Mouse (Mus musculus) lung, postnatal 4 days (tissue): ENCODE measurements around the gene Nyap2.
"Not testable (repeated sequence)": the region's sequence is repeated elsewhere in the genome, so short reads cannot be mapped to it uniquely, and the experiment has no call there.

ENCODE experiments used
- DNase-seq, 2 experiments: peaks; one replicate each; pipeline ENCODE4 v3.0.0; 2021

The Nyap2 gene

GRCm38 (mm10) chr1:81180686-81181085 is 103.9 kb downstream of the Nyap2 start:
- DNase-seq, result no peak

- DNase-seq, result no peak
These were observed 132.8 kb downstream of the Nyap2 start for GRCm38 (mm10) chr1:81209536-81209935.

GRCm38 (mm10) chr1:81211491-81211890 is 134.7 kb downstream of the Nyap2 start:
- DNase-seq, result no peak

GRCm38 (mm10) chr1:81219790-81220189 is 143.0 kb downstream of the Nyap2 start:
- DNase-seq, result no peak

GRCm38 (mm10) chr1:81231759-81232406 is 155.1 kb downstream of the Nyap2 start:
- DNase-seq, result no peak

GRCm38 (mm10) chr1:81232407-81232789 is 155.6 kb downstream of the Nyap2 start:
- DNase-seq, result not testable (repeated sequence)

GRCm38 (mm10) chr1:81248447-81249205 is 171.9 kb downstream of the Nyap2 start:
- DNase-seq, result no peak

GRCm38 (mm10) chr1:81250068-81250467 is 173.3 kb downstream of the Nyap2 start:
- DNase-seq, result no peak

GRCm38 (mm10) chr1:81266441-81266840 is 189.7 kb downstream of the Nyap2 start:
- no peak for DNase-seq

GRCm38 (mm10) chr1:81280978-81281377 is 204.2 kb downstream of the Nyap2 start:
- no peak for DNase-seq

GRCm38 (mm10) chr1:81285633-81286032 is 208.9 kb downstream of the Nyap2 start:
- no peak for DNase-seq

GRCm38 (mm10) chr1:81287088-81287487 is 210.3 kb downstream of the Nyap2 start:
- DNase-seq, result no peak

- no peak for DNase-seq
These were observed 224.0 kb downstream of the Nyap2 start for GRCm38 (mm10) chr1:81300735-81301134.

- DNase-seq, result peak in 1 of 2 experiments; percentile 6
These were observed 224.9 kb downstream of the Nyap2 start for GRCm38 (mm10) chr1:81301661-81302060.

- no peak for DNase-seq
These were observed 226.6 kb downstream of the Nyap2 start for GRCm38 (mm10) chr1:81303389-81303788.

- DNase-seq, result no peak
These were observed 230.7 kb downstream of the Nyap2 start for GRCm38 (mm10) chr1:81307407-81307806.

GRCm38 (mm10) chr1:81307934-81308333 is 231.2 kb downstream of the Nyap2 start:
- no peak for DNase-seq

GRCm38 (mm10) chr1:81310087-81310626 is 233.4 kb downstream of the Nyap2 start:
- DNase-seq, result peak; percentile 27 to 61

GRCm38 (mm10) chr1:81316403-81316994 is 239.7 kb downstream of the Nyap2 start:
- DNase-seq, result peak; percentile 64 to 78

GRCm38 (mm10) chr1:81316995-81317413 is 240.3 kb downstream of the Nyap2 start:
- no peak for DNase-seq

GRCm38 (mm10) chr1:81387722-81388121 is 311.0 kb downstream of the Nyap2 start:
- DNase-seq, result no peak
